Mouse (Mus musculus): Measurements from ENCODE around the gene Olfr1347. TPM values are rescaled to one million over a fixed set of nuclear protein-coding genes. Genes with fewer than 3 reads are reported as not detected.

Gene Olfr1347
- not detected in 2 replicates for polyA plus RNA-seq (2015; fragmentation: Nextera tagmentation; extraction: Ambion mirVana)

GRCm38 (mm10) chr7:6499655-6500054, at the start of gene Olfr1347:
Gene Olfr1347, minus strand, starts transcription at chr7:6499755.
- Histone ChIP-seq H3K4me3 (ENCODE audit: low read depth, low read length) (no peak within 1 kb of the TSS), H3K4me1 (ENCODE audit: insufficient read depth) (no peaks in the 10 kb centered on the region), H3K27me3 (ENCODE audit: insufficient read depth, low read length) (no peaks in the 10 kb centered on the region), H3K27ac (ENCODE audit: low read depth) (no peak within 1 kb of the TSS), H3K4me2 (ENCODE audit: low read depth, low read length) (no peak within 1 kb of the TSS), H3K9me3 (ENCODE audit: low read length) (peaks cover 3% of the 10 kb centered on the region; the same call in 1 of the 2 replicates), H3K36me3 (replicated peaks; ENCODE audit: insufficient read depth, low read length) (no peaks in the 10 kb centered on the region), H3K9ac (replicated peaks) (no peak within 1 kb of the TSS)
- ATAC-seq = no peak
- WGBS (ENCODE audit: insufficient replicate concordance) = 47% methylated on average over 1 of the region's 1 CpGs
- no peak for DNase-seq
- TF ChIP-seq EP300 (IDR thresholded peaks at IDR 0.05; ENCODE audit: low read depth) (no peak), CTCF (IDR thresholded peaks at IDR 0.05; ENCODE audit: low read depth) (no peak)

DNA sequence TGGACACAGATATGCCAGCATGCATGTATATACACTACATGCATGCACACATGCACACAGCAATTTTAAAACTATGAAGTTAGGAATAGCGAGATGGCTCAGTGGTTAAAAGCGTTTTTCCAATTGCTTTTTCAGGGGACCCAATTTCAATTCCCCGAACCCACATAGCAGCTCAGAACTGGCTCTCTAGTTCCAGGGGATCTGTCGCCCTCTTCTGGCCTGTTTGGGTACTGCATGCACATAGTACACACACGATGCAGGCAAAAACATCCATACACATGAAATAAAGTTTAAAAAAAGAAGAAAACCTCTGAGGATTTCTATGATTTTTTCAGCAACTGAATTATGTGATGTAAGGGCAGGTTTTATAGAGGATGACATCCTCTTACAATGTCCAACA, 26.6 kb upstream of the Olfr1347 start:
- Histone ChIP-seq H3K27me3 (ENCODE audit: insufficient read depth, low read length) (no peaks in the 10 kb centered on the region), H3K36me3 (replicated peaks; ENCODE audit: insufficient read depth, low read length) (no peaks in the 10 kb centered on the region), H3K9ac (replicated peaks) (no peak overlapping the region), H3K9me3 (ENCODE audit: low read length) (no peaks in the 10 kb centered on the region), H3K4me2 (ENCODE audit: low read depth, low read length) (no peak overlapping the region), H3K4me1 (ENCODE audit: insufficient read depth) (no peaks in the 10 kb centered on the region), H3K4me3 (ENCODE audit: low read depth, low read length) (no peak overlapping the region), H3K27ac (ENCODE audit: low read depth) (no peak overlapping the region)
- TF ChIP-seq EP300 (IDR thresholded peaks at IDR 0.05; ENCODE audit: low read depth) (no peak), CTCF (IDR thresholded peaks at IDR 0.05; ENCODE audit: low read depth) (peak; percentile 62)
- WGBS (ENCODE audit: insufficient replicate concordance) = 58% methylated on average over 5 of the region's 5 CpGs
- DNase-seq (peak; percentile 39), ATAC-seq (no peak)

- Histone ChIP-seq H3K36me3 (replicated peaks; ENCODE audit: insufficient read depth, low read length) (no peaks in the 10 kb centered on the region), H3K9me3 (ENCODE audit: low read length) (no peaks in the 10 kb centered on the region), H3K9ac (replicated peaks) (no peak overlapping the region), H3K4me3 (ENCODE audit: low read depth, low read length) (no peak overlapping the region), H3K27ac (ENCODE audit: low read depth) (no peak overlapping the region), H3K4me1 (ENCODE audit: insufficient read depth) (no peaks in the 10 kb centered on the region), H3K4me2 (ENCODE audit: low read depth, low read length) (no peak overlapping the region), H3K27me3 (ENCODE audit: insufficient read depth, low read length) (no peaks in the 10 kb centered on the region)
- DNase-seq (no peak), ATAC-seq (no peak)
- 53% methylated on average over 3 of the region's 3 CpGs for WGBS (ENCODE audit: insufficient replicate concordance)
- TF ChIP-seq CTCF (IDR thresholded peaks at IDR 0.05; ENCODE audit: low read depth) (peak; percentile 21; the same call in 1 of the 2 replicates), EP300 (IDR thresholded peaks at IDR 0.05; ENCODE audit: low read depth) (no peak)
Observed at GRCm38 (mm10) chr7:6525001-6525400, 25.4 kb upstream of the Olfr1347 start.

DNA sequence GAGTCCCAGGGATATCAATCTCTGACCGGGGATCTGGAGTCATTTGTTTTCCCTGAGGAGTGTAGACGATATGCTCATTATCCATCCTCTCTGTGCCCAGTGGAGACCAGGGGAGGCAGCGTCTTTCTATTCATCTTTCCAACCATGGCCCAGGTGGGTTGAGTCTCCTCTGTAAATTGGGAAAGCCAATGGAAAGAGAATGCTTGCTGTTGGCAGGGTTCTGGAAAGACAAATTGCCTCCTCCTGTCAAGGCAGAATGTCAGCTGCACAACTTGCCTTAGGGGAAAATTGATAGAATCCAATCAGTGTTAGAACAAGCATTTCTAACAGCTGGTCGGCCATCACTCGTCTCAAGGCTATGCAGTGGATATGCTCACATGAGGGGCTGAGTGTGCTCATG, 23.3 kb upstream of the Olfr1347 start, which contains the start of gene Olfr1349:
Gene Olfr1349, minus strand, starts transcription at position 101 of the 400 bp plus-strand sequence.
- DNase-seq (no peak), ATAC-seq (no peak)
- TF ChIP-seq CTCF (IDR thresholded peaks at IDR 0.05; ENCODE audit: low read depth) (no peak), EP300 (IDR thresholded peaks at IDR 0.05; ENCODE audit: low read depth) (no peak)
- H3K4me1 ChIP-seq (ENCODE audit: insufficient read depth) = no peaks in the 10 kb centered on the region
- H3K27ac ChIP-seq (ENCODE audit: low read depth) = no peak within 1 kb of the TSS
- 72% methylated on average over 5 of the region's 5 CpGs for WGBS (ENCODE audit: insufficient replicate concordance)
- no peaks in the 10 kb centered on the region for H3K36me3 ChIP-seq (replicated peaks; ENCODE audit: insufficient read depth, low read length)
- no peak within 1 kb of the TSS for H3K4me3 ChIP-seq (ENCODE audit: low read depth, low read length)
- no peak within 1 kb of the TSS for H3K9ac ChIP-seq (replicated peaks)
- H3K4me2 ChIP-seq (ENCODE audit: low read depth, low read length) = no peak within 1 kb of the TSS
- no peaks in the 10 kb centered on the region for H3K27me3 ChIP-seq (ENCODE audit: insufficient read depth, low read length)
- H3K9me3 ChIP-seq (ENCODE audit: low read length) = no peaks in the 10 kb centered on the region

GRCm38 (mm10) chr7:6521666-6522065, 22.1 kb upstream of the Olfr1347 start:
- no peak for DNase-seq
- H3K9me3 ChIP-seq (ENCODE audit: low read length) = 0 out of 2 replicates have a peak, but pooled peaks cover under 1% of the 10 kb centered on the region
- no peak for ATAC-seq
- no peaks in the 10 kb centered on the region for H3K36me3 ChIP-seq (replicated peaks; ENCODE audit: insufficient read depth, low read length)
- H3K4me2 ChIP-seq (ENCODE audit: low read depth, low read length) = no peak overlapping the region
- H3K4me3 ChIP-seq (ENCODE audit: low read depth, low read length) = no peak overlapping the region
- 20% methylated on average over 1 of the region's 1 CpGs for WGBS (ENCODE audit: insufficient replicate concordance)
- TF ChIP-seq EP300 (IDR thresholded peaks at IDR 0.05; ENCODE audit: low read depth) (no peak), CTCF (IDR thresholded peaks at IDR 0.05; ENCODE audit: low read depth) (no peak)
- no peak overlapping the region for H3K9ac ChIP-seq (replicated peaks)
- no peaks in the 10 kb centered on the region for H3K4me1 ChIP-seq (ENCODE audit: insufficient read depth)
- no peak overlapping the region for H3K27ac ChIP-seq (ENCODE audit: low read depth)
- no peaks in the 10 kb centered on the region for H3K27me3 ChIP-seq (ENCODE audit: insufficient read depth, low read length)

DNA sequence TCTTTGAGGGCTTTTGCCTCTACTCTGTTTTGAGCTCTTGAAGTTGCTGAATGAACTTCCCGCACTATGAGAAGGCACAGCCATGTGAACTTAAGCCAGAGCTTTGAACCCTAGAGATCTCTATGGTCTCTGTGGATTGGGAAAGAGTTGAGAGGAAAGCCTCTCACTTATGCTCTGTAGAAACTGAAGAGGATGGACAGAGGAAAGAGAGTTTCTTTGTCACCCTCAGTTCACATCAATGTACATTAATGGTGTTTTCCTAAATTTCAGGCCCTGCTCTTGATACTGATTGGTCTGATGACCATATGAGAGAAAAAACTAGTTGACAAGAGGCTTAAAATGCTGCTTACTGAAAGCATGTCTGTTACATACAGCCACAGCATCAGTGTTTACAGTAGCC, 9.1 kb upstream of the Olfr1347 start, which contains the start of gene Olfr1348:
Gene Olfr1348, minus strand, starts transcription at position 101 of the 400 bp plus-strand sequence.
- no peak within 1 kb of the TSS for H3K27ac ChIP-seq (ENCODE audit: low read depth)
- no peak for TF ChIP-seq CTCF (IDR thresholded peaks at IDR 0.05; ENCODE audit: low read depth)
- TF ChIP-seq EP300 (IDR thresholded peaks at IDR 0.05; ENCODE audit: low read depth) = no peak
- WGBS (ENCODE audit: insufficient replicate concordance) = 80% methylated on average over 1 of the region's 1 CpGs

More for the DNA sequence above, 9.1 kb upstream of the Olfr1347 start, which contains the start of gene Olfr1348:
- H3K4me2 ChIP-seq (ENCODE audit: low read depth, low read length) = no peak within 1 kb of the TSS
- H3K36me3 ChIP-seq (replicated peaks; ENCODE audit: insufficient read depth, low read length) = no peaks in the 10 kb centered on the region
- H3K4me3 ChIP-seq (ENCODE audit: low read depth, low read length) = no peak within 1 kb of the TSS
- no peak for DNase-seq
- no peaks in the 10 kb centered on the region; the same call in 1 of the 2 replicates for H3K9me3 ChIP-seq (ENCODE audit: low read length)
- no peak within 1 kb of the TSS for H3K9ac ChIP-seq (replicated peaks)
- no peak for ATAC-seq
- no peaks in the 10 kb centered on the region for H3K4me1 ChIP-seq (ENCODE audit: insufficient read depth)
- H3K27me3 ChIP-seq (ENCODE audit: insufficient read depth, low read length) = no peaks in the 10 kb centered on the region
